Mouse (Mus musculus) megakaryocyte, embryonic 14.5 days (primary cell): ENCODE data around the gene Oas1h.

ENCODE experiments used
- FLI1 ChIP-seq: IDR thresholded peaks from 2 replicates; pipeline ENCODE4 v1.6.1; 2012; ENCODE audit warnings: low read length, inconsistent platforms, mixed read lengths
- GATA1 ChIP-seq: IDR thresholded peaks from 3 replicates; pipeline ENCODE4 v1.6.1; 2012; ENCODE audit warnings: mixed read lengths, low read length, inconsistent platforms, borderline replicate concordance

GRCm38 (mm10) chr5:120890026-120890425 is 28.8 kb downstream of the Oas1h start:
- TF ChIP-seq FLI1 = no peak
- TF ChIP-seq GATA1 = no peak
